Mouse (Mus musculus) heart, adult 2 months (tissue): ENCODE measurements around the gene Gm38394. TPM values are rescaled to one million over a fixed set of nuclear protein-coding genes. Genes with fewer than 3 reads are reported as not detected.

ENCODE experiments used
- DNase-seq, 2 experiments: peaks; one replicate each; pipeline ENCODE4 v3.0.0; 2021
- H3K27ac ChIP-seq: fragments of 200-600 bp; 2 replicates; pipeline ENCODE4 v1.8.1; 2022
- H3K27me3 ChIP-seq: fragments of 200-500 bp; 2 replicates; pipeline ENCODE4 v1.6.1; 2012; ENCODE audit warnings: mild to moderate bottlenecking, low read length, inconsistent platforms, mixed read lengths; ENCODE audit not compliant: control insufficient read depth, insufficient read depth
- H3K36me3 ChIP-seq: fragments of 200-500 bp; 2 replicates; pipeline ENCODE4 v1.6.1; 2012; ENCODE audit warnings: low read length, inconsistent platforms; ENCODE audit not compliant: control insufficient read depth, insufficient read depth
- H3K4me1 ChIP-seq: fragments of 200-500 bp; 2 replicates; pipeline ENCODE4 v1.6.1; 2011; ENCODE audit warnings: low read length; ENCODE audit not compliant: control insufficient read depth, insufficient read depth
- H3K4me3 ChIP-seq: fragments of 200-600 bp; 2 replicates; pipeline ENCODE4 v1.8.1; 2022
- H3K79me2 ChIP-seq: fragments of 200-500 bp; replicated peaks from 2 replicates; pipeline ENCODE4 v1.6.1; 2012; ENCODE audit warnings: mild to moderate bottlenecking, inconsistent platforms, low read length, moderate library complexity, mixed read lengths; ENCODE audit not compliant: control insufficient read depth, insufficient read depth
- H3K9ac ChIP-seq: fragments of 200-500 bp; 2 replicates; pipeline ENCODE4 v1.6.1; 2012; ENCODE audit warnings: low read depth, mild to moderate bottlenecking, control low read depth, inconsistent platforms, low read length, mixed read lengths
- CTCF ChIP-seq: fragments of 200-600 bp; IDR thresholded peaks from 2 replicates; pipeline ENCODE4 v1.8.1; 2022; ENCODE audit warnings: antibody characterized with exemption, mild to moderate bottlenecking, moderate library complexity
- EP300 ChIP-seq: fragments of 200-500 bp; IDR thresholded peaks from 2 replicates; pipeline ENCODE4 v1.6.1; 2011; ENCODE audit warnings: low read depth, low read length, control low read depth; ENCODE audit not compliant: insufficient read depth
- POLR2A ChIP-seq: fragments of 200-500 bp; IDR thresholded peaks from 2 replicates; pipeline ENCODE4 v1.6.1; 2011; ENCODE audit warnings: mild to moderate bottlenecking, low read depth, low read length, control low read depth; ENCODE audit not compliant: insufficient read depth
- WGBS: fragments of 180-500 bp; shearing (Covaris S2); methylation state at CpG from one replicate; pipeline ENCODE4 v1.1.7; 2018; 5-methylcytosine and 5-hydroxymethylcytosine counted together
- intact Hi-C: fragments of 180-260 bp; cut with DNase I; formaldehyde crosslinking; loops from one replicate; pipeline ENCODE4 v1.15.1; 2025
- polyA plus RNA-seq: library from polyadenylated mRNA; depleted of rRNA; stranded (reverse); fragments of >200 nt; gene quantifications from 2 replicates; pipeline ENCODE4 v1.2.3, GENCODE M21; 2012; rRNA removed
- total RNA-seq, 2 experiments: library from RNA; stranded (reverse); gene quantifications; 2 replicates each; pipeline ENCODE4 v1.2.3; 2021

Gm38394 gene
- total and polyA plus RNA-seq, 3 experiments, result 2.5 to 15.0 (median 14.5) TPM

DNA sequence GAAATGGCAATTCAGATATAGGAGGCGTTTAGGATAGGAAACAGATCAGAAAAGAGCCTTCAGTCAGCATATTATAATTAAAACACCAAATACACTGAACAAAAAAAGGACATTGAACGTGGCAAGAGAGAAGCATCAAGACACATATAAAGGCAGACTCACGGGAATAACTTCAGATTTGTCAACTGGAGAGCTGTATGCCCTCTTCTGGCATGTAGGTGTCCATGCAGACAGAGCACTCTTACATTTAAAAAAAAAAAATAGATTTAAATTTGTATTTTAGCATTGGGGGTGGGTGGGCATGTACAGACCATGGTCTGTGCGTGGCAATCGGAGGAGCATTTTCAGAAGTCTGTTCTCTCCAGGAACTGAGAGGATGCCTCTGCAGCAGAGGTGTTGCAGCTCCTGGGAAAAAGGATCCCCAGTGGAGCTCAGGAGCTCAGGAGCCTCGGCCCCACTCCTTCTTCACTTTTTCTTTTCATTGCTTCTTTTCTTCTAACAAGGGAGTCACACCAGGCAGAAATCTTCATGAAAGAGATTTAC lies 75.1 kb downstream of the Gm38394 start:
- 59% methylated on average over 6 of the region's 6 CpGs for WGBS
- Histone ChIP-seq H3K36me3 (no peaks in the 10 kb centered on the region), H3K4me3 (no peak overlapping the region), H3K79me2 (no peaks in the 10 kb centered on the region), H3K9ac (no peak overlapping the region), H3K27ac (no peak overlapping the region), H3K4me1 (no peaks in the 10 kb centered on the region), H3K27me3 (no peaks in the 10 kb centered on the region)
- intact Hi-C loops, result loop anchor here (1.0 kb wide), 1 partner anchor 204 kb away; no protein-coding TSS in a partner anchor
- no peak for DNase-seq
- peak; percentile 75 for TF ChIP-seq CTCF
- no peak for TF ChIP-seq EP300
- TF ChIP-seq POLR2A, result no peak

DNA sequence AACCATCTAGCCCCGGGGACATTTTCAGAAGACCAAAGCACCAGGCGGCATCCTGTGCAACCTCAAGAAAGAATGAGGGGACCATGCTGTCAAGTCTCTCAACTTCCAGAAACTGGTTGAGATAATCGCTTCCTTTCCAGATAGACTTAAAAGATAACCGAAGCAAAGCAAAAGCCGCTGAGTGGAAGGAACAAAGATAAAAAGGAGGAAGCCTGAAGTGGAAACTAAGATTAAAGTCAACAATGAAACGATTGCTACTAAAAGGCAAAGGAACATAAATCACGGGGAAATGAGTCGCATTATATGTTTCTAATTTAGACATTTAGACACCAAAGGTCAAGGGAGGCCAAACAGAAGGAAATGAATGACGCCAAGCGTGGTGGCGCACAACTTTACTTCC lies 89.8 kb downstream of the Gm38394 start:
- WGBS, result 38% methylated on average over 11 of the region's 11 CpGs
- Histone ChIP-seq H3K9ac (no peak overlapping the region), H3K79me2 (no peaks in the 10 kb centered on the region), H3K4me1 (no peaks in the 10 kb centered on the region), H3K36me3 (no peaks in the 10 kb centered on the region), H3K4me3 (no peak overlapping the region), H3K27me3 (no peaks in the 10 kb centered on the region), H3K27ac (no peak overlapping the region)
- DNase-seq, result no peak
- intact Hi-C loops, result no loop called here
- no peak for TF ChIP-seq EP300
- TF ChIP-seq CTCF, result no peak
- TF ChIP-seq POLR2A, result no peak

Other genes with a start within 250 kb of the Gm38394 start
- 10 to 100 TPM; 15.3 to 16.2 TPM for gene Sox13, start 236.9 kb downstream of the Gm38394 start, total RNA-seq
- gene Sox13, start 236.9 kb downstream of the Gm38394 start, polyA plus RNA-seq, result 24.7 and 28.5 TPM in 2 replicates
- 10 to 100 TPM; 65.6 to 70.2 TPM for gene Snrpe, start 51.0 kb downstream of the Gm38394 start, total RNA-seq
- 28.0 and 67.6 TPM in 2 replicates for gene Snrpe, start 51.0 kb downstream of the Gm38394 start, polyA plus RNA-seq
- gene Zbed6, start 433 bp downstream of the Gm38394 start, total RNA-seq, result 1 to 10 TPM; 3.2 to 3.3 TPM
- 2.3 and 5.5 TPM in 2 replicates for gene Zbed6, start 433 bp downstream of the Gm38394 start, polyA plus RNA-seq
- under 1 TPM; 0.36 to 0.73 TPM for gene Lax1, start 28.8 kb upstream of the Gm38394 start, total RNA-seq
- gene Lax1, start 28.8 kb upstream of the Gm38394 start, polyA plus RNA-seq, result 0.45 and 0.47 TPM in 2 replicates
- 10 to 100 TPM; 21.3 to 22.3 TPM for gene Atp2b4, start 139.7 kb upstream of the Gm38394 start, total RNA-seq
- 6.6 and 10.2 TPM in 2 replicates for gene Atp2b4, start 139.7 kb upstream of the Gm38394 start, polyA plus RNA-seq
- under 1 TPM; 0.34 to 0.36 TPM for gene Optc, start 246.7 kb upstream of the Gm38394 start, total RNA-seq
- gene Optc, start 246.7 kb upstream of the Gm38394 start, polyA plus RNA-seq, result 1.00 and 2.4 TPM in 2 replicates